Mouse (Mus musculus): ENCODE results near the gene 9130230L23Rik. TPM values are rescaled to one million over a fixed set of nuclear protein-coding genes. Genes with fewer than 3 reads are reported as not detected.

Gene 9130230L23Rik
- total and polyA plus RNA-seq, 3 experiments, result 0.20 to 0.30 TPM; not detected in 1

GRCm38 (mm10) chr5:66013999-66014398 is 9.9 kb upstream of the 9130230L23Rik start:
- H3K27ac ChIP-seq (ENCODE audit: insufficient read depth, low read depth), result no peak overlapping the region
- no peaks in the 10 kb centered on the region for H3K79me2 ChIP-seq (replicated peaks; ENCODE audit: control insufficient read depth, extremely low read depth, insufficient read depth, poor library complexity, severe bottlenecking)
- no peak overlapping the region for H3K4me3 ChIP-seq (replicated peaks in 1 of 3; ENCODE audit: low read depth in 2 of 3, low read length in 2 of 3, poor library complexity in 1 of 3)
- in situ Hi-C loops (cut with MboI; ENCODE audit: low pct_ligation_motif_present, low pct_unique_long_range_greater_than_20kb, low sequenced_read_pairs) (no loop called here), dilution Hi-C loops (cut with MboI; ENCODE audit: extremely low pct_ligation_motif_present, extremely low pct_unique_long_range_greater_than_20kb, low sequenced_read_pairs) (no loop called here)
- no peak for TF ChIP-seq TBP (conservative IDR thresholded peaks at IDR 0.05; ENCODE audit: low read depth, low read length)
- no peak for TF ChIP-seq SIN3A (IDR thresholded peaks at IDR 0.05; ENCODE audit: low read length)
- no peak for TF ChIP-seq NELFE (IDR thresholded peaks at IDR 0.05; ENCODE audit: low read depth, low read length)
- no peak for TF ChIP-seq BHLHE40 (IDR thresholded peaks at IDR 0.05; ENCODE audit: low read depth, low read length)
- TF ChIP-seq KAT2A (IDR thresholded peaks at IDR 0.05; ENCODE audit: insufficient replicate concordance, low read length), result no peak
- no peak for TF ChIP-seq ZC3H11A (IDR thresholded peaks at IDR 0.05; ENCODE audit: low read depth, low read length)
- TF ChIP-seq EP300 (IDR thresholded peaks at IDR 0.05; ENCODE audit: low read length), result no peak
- no peak for TF ChIP-seq USF2 (conservative IDR thresholded peaks at IDR 0.05; ENCODE audit: low read depth, low read length)
- TF ChIP-seq MAZ (IDR thresholded peaks at IDR 0.05; ENCODE audit: low read depth, low read length), result no peak
- no peak for TF ChIP-seq RAD21 (IDR thresholded peaks at IDR 0.05; ENCODE audit: low read depth, low read length)
- no peak for TF ChIP-seq SMC3 (IDR thresholded peaks at IDR 0.05; ENCODE audit: low read depth, low read length)
- no peak for DNase-seq (ENCODE audit: extremely low read depth)
- H3K36me3 ChIP-seq (replicated peaks in 1 of 2; ENCODE audit: control insufficient read depth in 1 of 2, insufficient read depth in 1 of 2, low read length in 1 of 2), result peaks cover 0 to 8% of the 10 kb centered on the region in 2 experiments
- no peaks in the 10 kb centered on the region for H3K9me3 ChIP-seq (replicated peaks; ENCODE audit: low read length)
- H3K9ac ChIP-seq (ENCODE audit: insufficient read depth, low read depth), result no peak overlapping the region
- H3K4me2 ChIP-seq (ENCODE audit: insufficient read depth, low read depth, poor library complexity, severe bottlenecking), result no peak overlapping the region
- H3K4me1 ChIP-seq (ENCODE audit: control insufficient read depth in 1 of 2, insufficient read depth in 2 of 2), result peaks cover 0 to 13% of the 10 kb centered on the region in 2 experiments; a peak in 2 of 4 replicates
- no peaks in the 10 kb centered on the region for H3K27me3 ChIP-seq (replicated peaks)

GRCm38 (mm10) chr5:66008245-66008967 is 4.3 kb upstream of the 9130230L23Rik start:
- no peaks in the 10 kb centered on the region for H3K79me2 ChIP-seq (replicated peaks; ENCODE audit: control insufficient read depth, extremely low read depth, insufficient read depth, poor library complexity, severe bottlenecking)
- in situ Hi-C loops (cut with MboI; ENCODE audit: low pct_ligation_motif_present, low pct_unique_long_range_greater_than_20kb, low sequenced_read_pairs), result no loop called here

More at GRCm38 (mm10) chr5:66008245-66008967, 4.3 kb upstream of the 9130230L23Rik start:
- Histone ChIP-seq H3K4me2 (ENCODE audit: insufficient read depth, low read depth, poor library complexity, severe bottlenecking) (no peak overlapping the region), H3K27ac (ENCODE audit: insufficient read depth, low read depth) (no peak overlapping the region), H3K27me3 (replicated peaks) (no peaks in the 10 kb centered on the region), H3K36me3 (replicated peaks in 1 of 2; ENCODE audit: control insufficient read depth in 1 of 2, insufficient read depth in 1 of 2, low read length in 1 of 2) (no peaks in the 10 kb centered on the region), H3K4me1 (ENCODE audit: control insufficient read depth in 1 of 2, insufficient read depth in 2 of 2) (peaks cover 13 to 26% of the 10 kb centered on the region in 2 experiments), H3K4me3 (replicated peaks in 1 of 3; ENCODE audit: low read depth in 2 of 3, low read length in 2 of 3, poor library complexity in 1 of 3) (no peak overlapping the region), H3K9me3 (replicated peaks; ENCODE audit: low read length) (no peaks in the 10 kb centered on the region), H3K9ac (ENCODE audit: insufficient read depth, low read depth) (no peak overlapping the region)
- TF ChIP-seq USF1 (IDR thresholded peaks at IDR 0.05; ENCODE audit: low read depth, low read length) (no peak), MEF2A (IDR thresholded peaks at IDR 0.05; ENCODE audit: borderline replicate concordance, low read depth, low read length) (no peak), RCOR1 (conservative IDR thresholded peaks at IDR 0.05; ENCODE audit: low read depth, low read length) (no peak), JUND (conservative IDR thresholded peaks at IDR 0.05; ENCODE audit: low read depth, low read length) (no peak), POLR2A (IDR thresholded peaks at IDR 0.05; ENCODE audit: low read depth, low read length) (no peak), UBTF (IDR thresholded peaks at IDR 0.05; ENCODE audit: low read depth, low read length) (no peak), KAT2A (IDR thresholded peaks at IDR 0.05; ENCODE audit: insufficient replicate concordance, low read length) (no peak), MAX (IDR thresholded peaks at IDR 0.05; ENCODE audit: low read length) (no peak)
- no peak for DNase-seq (ENCODE audit: extremely low read depth)
- dilution Hi-C loops (cut with MboI; ENCODE audit: extremely low pct_ligation_motif_present, extremely low pct_unique_long_range_greater_than_20kb, low sequenced_read_pairs), result no loop called here
